Mouse (Mus musculus): Measurements from ENCODE around the gene Psmb2.

DNA sequence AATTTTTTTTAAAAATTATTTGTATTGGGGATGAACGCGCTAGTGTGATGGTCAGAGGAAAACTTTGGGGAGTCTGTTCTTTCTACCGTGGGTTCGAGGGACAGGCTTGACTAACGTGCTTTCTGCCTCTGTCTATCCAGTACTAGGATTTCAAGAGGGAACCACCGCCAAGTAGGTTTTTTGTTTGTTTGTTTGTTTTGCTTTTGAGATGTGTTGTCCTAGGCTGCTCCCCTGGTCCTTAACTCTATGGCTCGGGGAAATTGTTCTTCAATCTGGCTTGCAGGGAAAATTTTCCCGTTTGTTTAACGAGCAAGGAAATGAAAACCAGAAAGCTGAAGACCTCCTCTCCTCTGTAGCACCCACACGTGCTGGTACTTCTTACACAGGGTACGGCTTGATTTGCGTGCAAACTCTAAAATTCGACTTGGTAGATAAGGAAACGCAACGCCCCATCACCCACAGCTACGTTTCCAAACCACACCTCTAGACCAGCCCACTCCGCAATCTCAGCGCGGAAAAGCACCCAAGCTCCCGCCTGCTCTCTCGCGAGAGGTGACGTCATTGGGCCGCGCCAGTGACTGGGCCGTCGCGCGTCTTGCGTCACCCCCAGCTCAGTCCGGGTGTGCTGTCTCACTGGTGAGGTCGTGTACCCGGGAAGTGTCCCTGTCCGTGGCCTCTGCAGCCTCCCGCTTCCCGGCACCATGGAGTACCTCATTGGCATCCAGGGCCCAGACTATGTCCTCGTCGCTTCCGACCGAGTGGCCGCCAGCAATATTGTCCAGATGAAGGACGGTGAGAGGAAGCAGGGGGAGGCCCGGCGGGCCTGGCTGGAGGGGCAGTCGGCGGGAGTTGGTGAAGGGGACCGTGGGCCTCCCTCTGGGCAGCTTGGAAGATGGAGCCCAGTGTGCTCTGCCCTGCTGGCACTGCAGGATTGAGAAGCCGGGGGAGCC lies at the start of gene Psmb2:
- TF ChIP-seq CTCF (IDR thresholded peaks at IDR 0.05; ENCODE audit: low read depth, low read length): no peak
- TF ChIP-seq GATA1 (IDR thresholded peaks at IDR 0.05; ENCODE audit: borderline replicate concordance, low read length): no peak
- no peak for TF ChIP-seq TAL1 (conservative IDR thresholded peaks at IDR 0.05; ENCODE audit: low read depth, low read length)

All from G1E (cell line).